Mouse (Mus musculus) embryonic fibroblast, embryonic 13.5 days (primary cell): Measurements from ENCODE around the gene Iba57.

Source experiments
- CTCF ChIP-seq: IDR thresholded peaks from 2 replicates; pipeline ENCODE4 v1.5.1; 2011; ENCODE audit warnings: mild to moderate bottlenecking, control low read depth, low read length, moderate library complexity, borderline replicate concordance; ENCODE audit not compliant: insufficient read depth
- POLR2A ChIP-seq: IDR thresholded peaks from 2 replicates; pipeline ENCODE4 v1.6.1; 2011; ENCODE audit warnings: low read depth, mild to moderate bottlenecking, control low read depth, low read length, moderate library complexity

DNA sequence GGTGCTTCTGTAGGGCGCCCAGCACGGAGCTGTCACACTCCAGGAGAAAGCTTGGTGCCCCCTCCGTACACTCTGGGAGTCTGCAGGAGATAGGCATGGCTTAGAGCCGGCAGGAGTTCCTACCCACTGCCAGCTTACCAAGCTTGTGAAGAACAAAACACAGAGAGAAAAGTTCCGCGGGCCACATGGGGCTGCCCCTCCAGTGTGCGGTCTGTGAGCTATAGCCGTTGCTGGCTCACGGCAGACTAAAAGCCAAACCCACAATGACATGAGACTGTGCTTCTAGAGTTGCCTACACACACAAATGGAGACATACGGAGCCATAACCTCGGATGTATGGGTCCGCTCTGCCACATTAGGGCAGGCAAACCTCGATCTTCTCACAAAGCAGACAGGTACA lies 4.4 kb downstream of the Iba57 start:
- TF ChIP-seq POLR2A (no peak), CTCF (no peak)
